Mouse (Mus musculus): ENCODE results near the gene Ppm1f.

DNA sequence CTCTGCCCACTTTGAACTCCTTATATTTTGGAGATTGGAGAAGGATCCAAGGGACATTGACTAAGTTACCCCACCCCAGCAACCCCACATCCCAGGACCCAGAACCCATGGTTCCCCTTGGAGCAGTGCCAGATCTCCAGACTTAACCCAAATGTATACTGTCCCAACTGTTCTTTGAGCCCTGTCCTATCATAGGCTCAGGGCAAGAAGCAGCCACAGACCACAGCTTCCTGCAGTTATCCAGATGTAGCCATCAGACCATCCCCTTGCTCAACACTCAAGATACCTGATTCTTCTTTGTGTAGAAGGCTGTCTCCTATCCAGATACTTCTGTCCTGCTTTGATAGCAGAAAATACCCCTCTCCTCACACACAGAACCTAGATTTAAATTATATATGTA lies 31.1 kb upstream of the Ppm1f start:
- no peak for TF ChIP-seq CTCF (IDR thresholded peaks at IDR 0.05; ENCODE audit: control insufficient read depth, insufficient read depth, insufficient replicate concordance, low read depth, low read length)
- TF ChIP-seq POLR2A (IDR thresholded peaks at IDR 0.05; ENCODE audit: control insufficient read depth, low read depth, low read length) = no peak

Data from testis, adult 2 months (tissue).